Mouse (Mus musculus): ENCODE measurements around the gene Gtf2h2.
"Not testable (repeated sequence)": the region's sequence is repeated elsewhere in the genome, so short reads cannot be mapped to it uniquely, and the experiment has no call there.

Gtf2h2 gene

DNA sequence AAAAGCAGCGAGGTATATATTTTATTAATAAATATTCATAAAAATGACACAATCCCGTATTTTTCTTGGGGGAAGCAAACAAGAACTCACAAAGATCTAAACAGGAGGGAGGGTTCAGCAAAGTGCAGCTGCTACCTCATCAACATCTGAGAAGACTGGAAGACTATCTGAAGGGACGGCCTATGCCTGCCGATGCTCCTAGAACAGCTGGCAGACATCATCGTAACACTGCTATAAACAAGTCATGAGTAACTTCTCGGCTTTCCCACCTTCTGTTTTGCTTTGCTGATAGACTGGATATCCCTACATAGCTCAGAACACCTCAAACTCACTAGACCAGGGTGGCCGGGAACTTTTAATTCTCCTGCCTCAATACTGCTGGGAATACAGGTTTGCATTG is 8.8 kb downstream of the Gtf2h2 start:
- no peak for DNase-seq

DNA sequence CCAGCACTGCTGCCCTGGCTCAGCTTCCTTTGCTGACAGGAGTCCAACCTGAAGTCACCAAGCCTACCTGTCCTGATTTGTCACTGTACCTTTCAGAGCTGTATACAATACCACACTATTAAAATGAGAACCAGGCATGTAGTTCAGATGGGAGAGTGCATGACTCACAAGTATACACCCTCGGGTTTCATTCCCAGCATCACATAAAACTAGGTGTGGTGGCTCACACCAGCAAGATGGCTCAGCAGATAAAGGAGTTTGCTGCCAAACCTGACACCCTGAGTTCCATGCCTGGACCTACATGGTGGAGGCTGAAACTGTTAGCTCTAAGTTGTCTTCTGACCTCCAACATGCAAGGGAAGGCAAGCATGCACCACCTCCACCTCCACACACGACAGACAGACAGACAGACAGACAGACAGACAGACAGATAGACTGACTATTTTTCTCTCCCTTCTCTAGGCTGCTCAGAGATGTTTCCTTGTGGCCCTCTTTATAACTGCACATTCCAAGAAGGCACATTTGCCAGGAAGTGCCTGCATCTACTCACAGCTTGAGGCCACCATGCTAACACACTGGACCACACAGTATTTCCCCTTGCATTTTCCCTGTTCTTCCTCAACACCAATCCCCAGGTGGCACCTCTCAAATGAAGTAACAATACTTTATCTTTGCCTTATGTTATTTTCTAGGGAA is 28.7 kb downstream of the Gtf2h2 start:
- no peak for DNase-seq

DNA sequence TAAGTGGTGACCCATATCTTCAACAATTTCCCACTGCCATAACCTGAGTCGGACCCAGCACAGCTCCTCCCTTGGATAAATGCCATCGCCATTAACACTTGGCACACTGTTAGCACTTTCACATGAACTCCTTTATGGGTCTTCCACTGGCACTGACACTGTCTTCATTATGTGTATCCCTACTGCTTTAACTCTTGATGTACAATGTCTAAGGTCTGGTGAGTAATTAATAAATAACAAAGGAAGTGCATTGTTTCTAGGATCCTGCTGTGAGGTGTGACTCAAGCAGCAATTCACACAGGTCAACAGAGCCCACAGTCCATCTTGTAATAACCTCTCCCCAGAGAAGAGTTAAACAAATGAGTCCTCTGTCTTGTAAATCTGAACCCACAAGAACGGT is 31.0 kb downstream of the Gtf2h2 start:
- no peak for DNase-seq

DNA sequence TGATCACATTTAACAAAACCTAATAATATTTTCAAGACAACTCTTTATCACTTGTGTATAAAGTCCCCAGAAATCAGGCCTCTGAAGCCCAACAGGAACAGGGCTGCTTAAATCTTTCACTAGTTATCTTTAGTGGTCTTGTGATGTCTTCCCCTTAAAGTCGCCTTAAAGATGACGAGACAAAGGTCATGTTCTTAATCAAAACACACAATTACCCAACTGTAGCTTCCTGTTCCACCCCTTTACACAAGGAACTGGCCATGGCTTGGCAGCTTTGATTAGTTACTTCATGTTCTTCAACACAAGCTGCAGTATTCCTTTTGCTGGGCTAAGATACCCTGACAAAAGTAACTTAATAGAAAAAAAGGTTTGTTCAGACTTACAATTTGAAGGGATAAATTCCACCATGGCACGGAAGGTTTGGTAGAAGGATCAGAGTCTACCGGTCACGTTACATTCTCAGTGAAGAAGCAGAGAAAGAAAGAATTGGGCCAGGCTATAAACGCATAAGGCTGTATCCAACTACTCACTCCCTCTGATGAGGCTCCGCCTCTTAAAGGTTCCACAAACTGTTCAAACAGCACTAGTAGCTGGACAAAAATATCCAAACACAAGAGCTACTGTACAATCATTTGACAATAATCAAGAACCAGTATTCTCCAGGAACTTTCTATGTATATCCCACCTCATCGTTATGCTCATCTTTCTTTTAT is 39.8 kb downstream of the Gtf2h2 start, which contains the start of gene Naip1:
Naip1 (minus strand) TSS at position 455 of the 713 bp plus-strand sequence.
- DNase-seq = not testable (repeated sequence)

DNA sequence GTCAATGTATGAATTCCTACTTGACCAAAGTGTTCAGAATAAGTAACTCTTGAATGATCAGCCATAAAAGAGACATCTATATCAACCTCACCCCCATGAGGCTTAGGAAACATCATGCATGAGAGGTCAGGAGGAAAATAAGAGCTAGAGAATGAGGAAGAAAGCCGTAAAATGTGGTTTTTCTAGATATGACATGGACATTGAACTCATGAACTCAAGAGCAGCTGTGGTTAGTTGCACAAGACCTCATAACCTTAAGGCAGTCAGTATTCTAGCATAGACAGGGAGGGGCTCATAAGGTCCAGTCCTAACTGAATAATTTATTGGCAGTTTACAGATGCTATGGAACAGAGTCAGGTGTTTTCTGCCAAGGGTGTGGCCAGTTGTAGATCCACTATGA is 42.9 kb downstream of the Gtf2h2 start:
- no peak for DNase-seq

DNA sequence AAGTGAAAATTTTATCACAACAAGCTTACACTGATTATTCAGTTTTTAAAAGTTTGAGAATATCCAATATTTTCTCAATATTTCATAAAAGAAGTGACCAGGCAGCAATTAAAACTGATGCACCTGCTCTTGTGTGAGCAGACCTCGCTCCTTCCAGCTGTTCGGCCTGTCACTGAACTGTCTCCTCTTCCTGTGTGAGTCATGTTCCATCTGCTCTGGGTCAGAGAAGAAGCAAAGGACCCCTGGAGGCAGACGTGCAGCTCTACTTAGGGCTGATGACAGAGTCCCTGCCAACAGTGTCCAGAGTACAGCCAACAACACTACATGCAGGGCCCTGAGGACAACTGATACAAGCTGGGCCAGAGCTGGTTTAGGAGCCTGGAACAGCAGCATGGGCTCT is 52.3 kb downstream of the Gtf2h2 start:
- no peak for DNase-seq

DNA sequence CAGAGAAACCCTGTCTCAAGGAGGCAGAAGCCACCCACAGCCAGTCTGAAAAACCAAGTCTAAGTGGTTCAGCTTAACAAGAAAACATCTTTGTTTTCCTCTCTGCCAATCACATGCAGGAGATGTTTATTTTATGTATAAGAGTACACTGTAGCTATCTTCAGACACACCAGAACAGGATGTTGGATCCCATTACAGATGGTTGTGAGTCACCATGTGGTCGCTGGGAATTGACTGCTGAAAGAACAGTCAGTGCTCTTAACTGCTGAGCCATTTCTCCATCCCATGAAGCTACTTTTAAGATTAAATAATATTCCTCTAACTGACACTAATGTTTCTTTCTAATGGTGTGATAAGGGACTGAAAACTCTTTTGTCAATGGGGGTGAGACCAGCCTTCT is 53.7 kb downstream of the Gtf2h2 start:
- no peak for DNase-seq

DNA sequence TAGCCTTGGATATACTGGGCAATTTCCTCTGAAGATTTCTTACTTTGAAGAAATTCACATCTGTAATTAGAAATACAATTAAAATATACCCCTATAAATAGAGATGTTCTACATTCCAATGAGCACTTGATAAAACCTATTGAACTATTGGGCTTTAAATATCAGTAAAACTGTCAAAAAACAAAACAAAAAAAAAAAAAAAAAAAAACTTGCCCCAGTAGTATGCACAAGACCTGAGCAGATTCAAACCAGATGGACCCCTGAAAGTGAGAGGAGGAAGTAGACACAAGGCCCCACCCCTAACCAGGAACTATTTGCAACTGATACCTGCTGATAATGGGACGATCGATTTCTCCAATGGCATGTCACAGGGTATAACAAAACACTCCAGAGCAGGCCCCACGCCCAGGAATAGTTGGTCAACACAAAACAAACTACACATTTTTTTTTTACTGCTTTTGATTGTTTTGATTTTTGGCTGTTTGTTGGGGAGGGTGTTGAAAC is 55.0 kb downstream of the Gtf2h2 start:
- DNase-seq = no peak

DNA sequence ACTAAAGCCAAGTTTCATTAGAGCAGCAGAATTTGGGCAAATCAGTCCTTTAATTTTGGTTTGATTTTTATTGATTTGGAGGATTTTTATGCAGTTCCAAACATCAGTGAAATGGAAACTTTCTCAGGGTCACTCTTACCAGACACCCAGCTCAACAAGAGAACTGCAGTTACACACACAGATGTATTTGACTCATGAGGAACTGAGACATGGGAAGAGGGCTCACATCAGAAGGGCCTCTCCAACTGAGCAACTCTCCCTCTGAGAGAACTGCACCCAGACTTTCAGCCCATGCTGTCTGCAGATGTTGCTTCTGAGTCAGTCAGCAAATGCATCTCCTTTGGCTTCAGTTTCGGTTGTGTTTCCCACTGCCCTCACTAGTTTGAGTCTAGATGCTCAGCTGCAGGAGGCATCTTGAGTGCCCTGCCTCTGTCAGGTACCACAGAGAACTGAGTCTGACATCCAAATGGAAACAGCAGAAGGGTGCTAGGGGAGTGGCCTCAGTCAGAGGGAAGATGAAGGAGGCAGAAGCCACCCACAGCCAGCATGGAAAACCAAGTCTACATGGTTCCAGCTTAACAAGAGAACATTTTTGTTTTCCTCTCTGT is 55.7 kb downstream of the Gtf2h2 start:
- not testable (repeated sequence) for DNase-seq

DNA sequence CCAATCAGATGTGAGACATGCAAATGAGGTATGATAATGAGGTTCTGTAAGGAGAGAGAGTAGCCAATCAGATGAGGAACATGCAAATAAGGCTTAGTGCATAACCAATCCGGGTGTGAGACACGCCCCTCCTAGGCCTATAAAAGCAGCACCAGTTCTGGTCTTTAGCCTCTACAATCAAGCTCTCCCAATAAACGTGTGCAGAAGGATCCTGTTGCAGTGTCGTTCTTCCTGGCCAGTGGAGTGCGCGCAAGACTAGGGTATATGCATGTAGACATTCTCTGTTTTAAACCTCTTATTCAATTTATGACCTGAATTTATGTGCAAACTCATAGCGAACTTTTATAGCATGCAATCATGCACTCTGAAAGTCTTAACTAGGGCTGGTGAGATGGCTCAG is 72.4 kb downstream of the Gtf2h2 start:
- DNase-seq = not testable (repeated sequence)

DNA sequence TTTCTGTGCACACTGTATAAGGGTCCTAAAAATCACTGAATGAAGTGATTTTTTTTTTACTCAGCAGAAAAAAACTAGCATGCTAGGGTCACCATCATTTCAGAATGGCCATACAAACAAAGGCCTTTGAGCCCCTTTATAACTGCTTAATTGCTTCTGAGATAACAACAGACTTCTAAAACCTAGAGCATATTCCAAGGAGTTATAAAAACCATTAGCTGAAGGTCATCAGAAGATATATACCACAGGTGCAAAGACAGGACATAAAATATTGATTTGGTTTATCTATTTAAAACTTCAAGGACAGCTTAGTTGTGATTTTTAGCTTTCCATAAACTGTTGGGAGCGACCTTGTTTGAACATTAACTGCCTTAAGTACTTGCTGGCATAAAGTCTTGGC is 78.0 kb downstream of the Gtf2h2 start:
- DNase-seq = no peak
